ENCODE assay signal across 8 mouse cellular contexts in the genomic region with DNA sequence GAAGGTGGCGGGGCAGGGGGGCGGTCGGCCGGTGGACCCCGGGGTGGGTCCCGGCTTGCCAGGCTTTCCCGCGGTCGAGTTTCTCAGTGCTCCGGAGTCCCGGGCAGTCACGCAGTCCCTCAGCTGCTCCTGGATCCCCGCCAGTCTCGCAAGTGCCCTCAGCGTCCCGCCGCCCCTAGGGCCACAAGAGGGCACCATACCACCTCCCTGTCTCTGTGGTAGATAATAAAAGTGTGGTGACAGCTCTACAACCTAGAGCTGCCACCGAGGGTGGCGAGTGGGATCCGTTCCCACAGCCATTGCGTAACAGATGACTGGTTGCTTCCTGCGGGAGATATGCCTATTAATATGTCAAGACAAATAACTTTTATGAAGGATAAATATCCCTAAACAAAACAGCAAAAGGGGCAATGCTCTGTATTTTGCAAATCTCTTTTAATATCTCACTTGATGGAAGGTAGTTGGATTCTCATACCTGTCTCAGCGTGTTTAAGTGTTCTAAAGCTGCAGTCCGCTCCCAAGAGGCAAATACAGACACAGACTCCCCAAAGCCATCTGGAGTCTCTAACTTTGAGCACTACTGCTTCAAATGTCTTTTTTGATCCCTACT. TPM values are rescaled to one million over a fixed set of nuclear protein-coding genes. Genes with fewer than 3 reads are reported as not detected.
DNase-seq lines count a peak whose midpoint lies in the region; ATAC-seq and TF ChIP-seq lines count a peak whose summit lies in the region.

No protein-coding gene starts in this region.

- peak overlapping the region; percentile 79 for H3K4me3 ChIP-seq in heart, embryonic 13.5 days
- H3K4me3 ChIP-seq in kidney, postnatal 0 days (replicated peaks; ENCODE audit: low read depth, low read length), result peak overlapping the region; percentile 63
- peak overlapping the region; percentile 93 for H3K4me3 ChIP-seq in liver, adult 2 months (ENCODE audit: insufficient read depth, low read depth, low read length)
- peak overlapping the region; percentile 67 for H3K4me3 ChIP-seq in stomach, embryonic 14.5 days (ENCODE audit: low read depth, low read length)

- peak overlapping the region; percentile 98 for H3K27ac ChIP-seq in heart, embryonic 13.5 days (replicated peaks)
- peak overlapping the region; percentile 97 for H3K27ac ChIP-seq in kidney, postnatal 0 days
- peak overlapping the region; percentile 42 for H3K27ac ChIP-seq in liver, adult 2 months (replicated peaks; ENCODE audit: insufficient read depth, low read depth, low read length)
- H3K27ac ChIP-seq in stomach, embryonic 14.5 days (ENCODE audit: low read length), result peak overlapping the region; percentile 96

- peak overlapping the region; percentile 91 for H3K9ac ChIP-seq in heart, embryonic 13.5 days
- peak overlapping the region; percentile 83 for H3K9ac ChIP-seq in kidney, postnatal 0 days (ENCODE audit: low read depth, low read length)
- peak overlapping the region; percentile 84 for H3K9ac ChIP-seq in liver, adult 2 months (ENCODE audit: low read depth, low read length)
- H3K9ac ChIP-seq in stomach, embryonic 14.5 days (replicated peaks; ENCODE audit: low read depth, low read length), result peak overlapping the region; percentile 64

- no peaks in the 10 kb centered on the region for H3K27me3 ChIP-seq in heart, embryonic 13.5 days (replicated peaks)
- H3K27me3 ChIP-seq in kidney, postnatal 0 days (ENCODE audit: insufficient read depth, low read length), result no peaks in the 10 kb centered on the region
- no peaks in the 10 kb centered on the region for H3K27me3 ChIP-seq in liver, adult 2 months (ENCODE audit: control insufficient read depth, insufficient read depth, low read length)
- no peaks in the 10 kb centered on the region for H3K27me3 ChIP-seq in stomach, embryonic 14.5 days (ENCODE audit: control insufficient read depth, insufficient read depth, low read length)

- peak; percentile 79 for TF ChIP-seq CTCF in kidney, postnatal 0 days (IDR thresholded peaks at IDR 0.05; ENCODE audit: low read depth)
- peak; percentile 93 for TF ChIP-seq CTCF in liver, adult 2 months (IDR thresholded peaks at IDR 0.05; ENCODE audit: low read depth, low read length)

- peaks cover 29% of the 10 kb centered on the region for H3K36me3 ChIP-seq in heart, embryonic 13.5 days
- H3K36me3 ChIP-seq in kidney, postnatal 0 days (ENCODE audit: insufficient read depth, low read length), result 0 out of 2 replicates have a peak, but pooled peaks cover 8% of the 10 kb centered on the region
- peaks cover 17% of the 10 kb centered on the region; the same call in 1 of the 2 replicates for H3K36me3 ChIP-seq in liver, adult 2 months (ENCODE audit: control insufficient read depth, insufficient read depth, low read length)
- H3K36me3 ChIP-seq in stomach, embryonic 14.5 days (ENCODE audit: control insufficient read depth, insufficient read depth, low read length), result peaks cover 14% of the 10 kb centered on the region

- 1% methylated on average over 23 of the region's 24 CpGs for WGBS in heart, embryonic 13.5 days
- WGBS in kidney, postnatal 0 days, result 1% methylated on average over 23 of the region's 24 CpGs
- 1% methylated on average over 22 of the region's 24 CpGs for WGBS in liver, adult 2 months
- WGBS in stomach, embryonic 14.5 days, result under 1% methylated on average over 22 of the region's 24 CpGs

- H3K4me1 ChIP-seq in heart, embryonic 13.5 days, result peaks cover 14% of the 10 kb centered on the region
- H3K4me1 ChIP-seq in kidney, postnatal 0 days (replicated peaks; ENCODE audit: insufficient read depth, low read length), result no peaks in the 10 kb centered on the region
- H3K4me1 ChIP-seq in liver, adult 2 months (ENCODE audit: control insufficient read depth, insufficient read depth, low read length), result no peaks in the 10 kb centered on the region
- 0 out of 2 replicates have a peak, but pooled peaks cover 2% of the 10 kb centered on the region for H3K4me1 ChIP-seq in stomach, embryonic 14.5 days (ENCODE audit: control insufficient read depth, insufficient read depth, low read length)

- no peaks in the 10 kb centered on the region for H3K9me3 ChIP-seq in heart, embryonic 13.5 days
- no peaks in the 10 kb centered on the region for H3K9me3 ChIP-seq in kidney, postnatal 0 days (replicated peaks; ENCODE audit: low read length)
- no peaks in the 10 kb centered on the region for H3K9me3 ChIP-seq in stomach, embryonic 14.5 days (ENCODE audit: control insufficient read depth, low read depth, low read length)

- H3K79me2 ChIP-seq in liver, adult 2 months (ENCODE audit: control insufficient read depth, insufficient read depth, low read length), result no peaks in the 10 kb centered on the region; the same call in 1 of the 2 replicates

- DNase-seq in brain, adult 2 months (ENCODE audit: low read depth, low spot score), result peak; percentile 92
- DNase-seq in kidney, postnatal 0 days (ENCODE audit: low spot score), result peak; percentile 86
- peak; percentile 89 for DNase-seq in liver, adult 2 months (ENCODE audit: extremely low read depth, low read depth, low spot score)

- peak; percentile 81 for ATAC-seq in CD4-positive, CD25-positive, alpha-beta regulatory T cell, adult 4 months
- peak; percentile 95 for ATAC-seq in erythroid progenitor cell, adult 5-6 weeks (replicated peaks; ENCODE audit: low FRiP score, poor library complexity, severe bottlenecking)
- ATAC-seq in heart, embryonic 13.5 days (ENCODE audit: extremely low read depth, insufficient number of reproducible peaks, low FRiP score, low TSS enrichment), result peak; percentile 85
- ATAC-seq in kidney, postnatal 0 days (replicated peaks; ENCODE audit: low FRiP score, low read depth), result peak; percentile 83
- peak; percentile 93 for ATAC-seq in monocyte, adult 5-6 weeks (replicated peaks; ENCODE audit: insufficient number of reproducible peaks, low FRiP score, low TSS enrichment, poor library complexity, severe bottlenecking)
- ATAC-seq in stomach, embryonic 14.5 days (ENCODE audit: insufficient number of reproducible peaks, insufficient read depth, low FRiP score, low read depth), result peak; percentile 87

- H3K4me2 ChIP-seq in heart, embryonic 13.5 days, result peak overlapping the region; percentile 76
- peak overlapping the region; percentile 58 for H3K4me2 ChIP-seq in kidney, postnatal 0 days (ENCODE audit: low read length)
- peak overlapping the region; percentile 61 for H3K4me2 ChIP-seq in stomach, embryonic 14.5 days (replicated peaks; ENCODE audit: low read depth, low read length)

- TF ChIP-seq POLR2A in liver, adult 2 months (IDR thresholded peaks at IDR 0.05; ENCODE audit: extremely low read depth, insufficient read depth, low read length), result no peak

RNA-seq across cellular contexts. Expression of a gene that starts 0.5 kb away (rescaled TPM):
- polyA plus RNA-seq in CD4-positive, CD25-positive, alpha-beta regulatory T cell, adult 4 months (2017; shearing (Covaris generic)), result 10 to 100 TPM in 1 of 2 experiments, 1 to 10 TPM in 1; 7.4 to 14.6 TPM
- total RNA-seq in erythroid progenitor cell, adult 5-6 weeks (2015; ENCODE audit: low replicate concordance), result 2.2 and 2.5 TPM in 2 replicates
- 6.2 and 13.8 TPM in 2 replicates for total RNA-seq in erythroid progenitor cell, adult 5-6 weeks (2017; ENCODE audit: low replicate concordance)
- polyA plus RNA-seq in heart, embryonic 13.5 days (2015; fragmentation: Nextera tagmentation; extraction: Ambion mirVana), result 12.0 TPM in 2 replicates
- 6.4 and 7.7 TPM in 2 replicates for polyA plus RNA-seq in kidney, postnatal 0 days (2015; fragmentation: Nextera tagmentation; extraction: Ambion mirVana)
- 9.2 and 10.2 TPM in 2 replicates for total RNA-seq in liver, adult 2 months (2014; rRNA removed)
- 10.6 and 10.9 TPM in 2 replicates for polyA plus RNA-seq in liver, adult 2 months (2012; rRNA removed)
- 5.5 to 10.8 TPM (median 9.4 TPM) in 3 replicates for total RNA-seq in monocyte, adult 5-6 weeks (2017)
- polyA plus RNA-seq in stomach, embryonic 14.5 days (2014; fragmentation: Nextera tagmentation; extraction: Ambion mirVana), result 7.6 and 9.2 TPM in 2 replicates

RNA-seq across cellular contexts. Expression of a gene that starts 0.5 kb away (rescaled TPM):
- polyA plus RNA-seq in CD4-positive, CD25-positive, alpha-beta regulatory T cell, adult 4 months (2017; shearing (Covaris generic)), result 10 to 100 TPM; 12.5 to 16.8 TPM
- 5.0 and 10.8 TPM in 2 replicates for total RNA-seq in erythroid progenitor cell, adult 5-6 weeks (2015; ENCODE audit: low replicate concordance)
- 1.8 TPM in 1 of 2 replicates, not detected in the other for total RNA-seq in erythroid progenitor cell, adult 5-6 weeks (2017; ENCODE audit: low replicate concordance)
- polyA plus RNA-seq in heart, embryonic 13.5 days (2015; fragmentation: Nextera tagmentation; extraction: Ambion mirVana), result 8.1 and 9.9 TPM in 2 replicates
- 24.0 and 24.9 TPM in 2 replicates for polyA plus RNA-seq in kidney, postnatal 0 days (2015; fragmentation: Nextera tagmentation; extraction: Ambion mirVana)
- total RNA-seq in liver, adult 2 months (2014; rRNA removed), result 17.0 and 17.8 TPM in 2 replicates
- polyA plus RNA-seq in liver, adult 2 months (2012; rRNA removed), result 7.5 and 7.9 TPM in 2 replicates
- total RNA-seq in monocyte, adult 5-6 weeks (2017), result 17.4 to 33.6 TPM (median 27.9 TPM) in 3 replicates
- polyA plus RNA-seq in stomach, embryonic 14.5 days (2014; fragmentation: Nextera tagmentation; extraction: Ambion mirVana), result 14.8 and 15.5 TPM in 2 replicates

RNA-seq across cellular contexts. Expression of a gene that starts 28.7 kb away (rescaled TPM):
- polyA plus RNA-seq in CD4-positive, CD25-positive, alpha-beta regulatory T cell, adult 4 months (2017; shearing (Covaris generic)), result not detected
- total RNA-seq in erythroid progenitor cell, adult 5-6 weeks (2015; ENCODE audit: low replicate concordance), result 8.3 TPM in 1 of 2 replicates, not detected in the other
- 0.26 TPM in 1 of 2 replicates, not detected in the other for total RNA-seq in erythroid progenitor cell, adult 5-6 weeks (2017; ENCODE audit: low replicate concordance)
- 0.37 TPM in 1 of 2 replicates, not detected in the other for polyA plus RNA-seq in heart, embryonic 13.5 days (2015; fragmentation: Nextera tagmentation; extraction: Ambion mirVana)
- polyA plus RNA-seq in kidney, postnatal 0 days (2015; fragmentation: Nextera tagmentation; extraction: Ambion mirVana), result 7.4 and 7.9 TPM in 2 replicates
- total RNA-seq in liver, adult 2 months (2014; rRNA removed), result 488 and 590 TPM in 2 replicates
- 230 and 298 TPM in 2 replicates for polyA plus RNA-seq in liver, adult 2 months (2012; rRNA removed)
- total RNA-seq in monocyte, adult 5-6 weeks (2017), result 0.76 to 2.6 TPM (median 1.6 TPM) in 3 replicates
- polyA plus RNA-seq in stomach, embryonic 14.5 days (2014; fragmentation: Nextera tagmentation; extraction: Ambion mirVana), result 0.13 TPM in 2 replicates

Comparison
In these comparisons a context has a peak if more than half of its experiments do, and no peak if none do; other contexts are left out.
1. Peak in every context shown above with its lines: DNase-seq, ATAC-seq, H3K4me3 ChIP-seq and H3K27ac ChIP-seq.
2. H3K27ac ChIP-seq: peak in every context shown above with its lines; median percentile 98 in heart, embryonic 13.5 days; 97 in kidney, postnatal 0 days; 96 in stomach, embryonic 14.5 days; 42 in liver, adult 2 months.
3. RNA of a gene that starts 28.7 kb away (polyA plus RNA-seq): 230 to 298 TPM in liver, adult 2 months; 7.4 to 7.9 TPM in kidney, postnatal 0 days, not detected in CD4-positive, CD25-positive, alpha-beta regulatory T cell, adult 4 months, 0.13 TPM in stomach, embryonic 14.5 days and 0.37 TPM in heart, embryonic 13.5 days; every median in the first group is over 10 times any median in the second.